Mouse (Mus musculus) kidney, embryonic 14.5 days (tissue): ENCODE data around the gene Npas2. TPM values are rescaled to one million over a fixed set of nuclear protein-coding genes. Genes with fewer than 3 reads are reported as not detected.

Experiments
- ATAC-seq: fragments of 200-750 bp; cut with Nextera tagmentation; 2 replicates; pipeline ENCODE4 v1.8.0; 2017; ENCODE audit warnings: moderate number of reproducible peaks, mild to moderate bottlenecking, moderate TSS enrichment, moderate library complexity; ENCODE audit not compliant: low FRiP score, low TSS enrichment
- H3K27ac ChIP-seq: fragments of 300-500 bp; sonication (generic); 2 replicates; pipeline ENCODE4 v1.5.1; 2014; ENCODE audit warnings: low read depth, mild to moderate bottlenecking, low read length, moderate library complexity, mixed read lengths
- H3K27me3 ChIP-seq: fragments of 300-500 bp; sonication (generic); 2 replicates; pipeline ENCODE4 v1.6.1; 2014; ENCODE audit warnings: mild to moderate bottlenecking, low read length; ENCODE audit not compliant: control insufficient read depth, insufficient read depth
- H3K36me3 ChIP-seq: fragments of 300-500 bp; sonication (generic); 2 replicates; pipeline ENCODE4 v1.6.1; 2014; ENCODE audit warnings: low read length, mixed read lengths; ENCODE audit not compliant: control insufficient read depth, insufficient read depth
- H3K4me1 ChIP-seq: fragments of 300-500 bp; sonication (generic); 2 replicates; pipeline ENCODE4 v1.6.1; 2014; ENCODE audit warnings: low read length, mixed read lengths; ENCODE audit not compliant: control insufficient read depth, insufficient read depth
- H3K4me2 ChIP-seq: fragments of 300-500 bp; sonication (generic); replicated peaks from 2 replicates; pipeline ENCODE4 v1.6.1; 2014; ENCODE audit warnings: low read depth, mild to moderate bottlenecking, low read length
- H3K4me3 ChIP-seq: fragments of 300-500 bp; sonication (generic); 2 replicates; pipeline ENCODE4 v1.5.1; 2014; ENCODE audit warnings: mild to moderate bottlenecking, low read length
- H3K9ac ChIP-seq: fragments of 300-500 bp; sonication (generic); 2 replicates; pipeline ENCODE4 v1.6.1; 2014; ENCODE audit warnings: low read depth, mild to moderate bottlenecking, low read length, moderate library complexity
- H3K9me3 ChIP-seq: fragments of 300-500 bp; sonication (generic); 2 replicates; pipeline ENCODE4 v1.6.1; 2016; ENCODE audit warnings: low read length; ENCODE audit not compliant: control insufficient read depth
- WGBS: fragments of 180-500 bp; shearing (Covaris S2); extraction: QIAGEN DNeasy Blood & Tissue Kit; methylation state at CpG from one replicate; pipeline ENCODE4 v1.1.7; 2014; 5-methylcytosine and 5-hydroxymethylcytosine counted together
- polyA plus RNA-seq: library from polyadenylated mRNA; unstranded; fragments of >200 nt; fragmentation: Nextera tagmentation; extraction: Ambion mirVana; gene quantifications from 2 replicates; pipeline ENCODE4 v1.2.1, GENCODE M21; 2014

Npas2 gene
- polyA plus RNA-seq, 1 experiment from 2014 or later, result 0.70 TPM

- no peaks in the 10 kb centered on the region for H3K4me1 ChIP-seq
- no peaks in the 10 kb centered on the region for H3K9me3 ChIP-seq
- H3K4me3 ChIP-seq, result no peak overlapping the region
- H3K9ac ChIP-seq, result no peak overlapping the region
- H3K27ac ChIP-seq, result no peak overlapping the region
- H3K36me3 ChIP-seq, result no peaks in the 10 kb centered on the region
- WGBS, result 80% methylated on average over 16 of the region's 16 CpGs
- no peak for ATAC-seq
- H3K27me3 ChIP-seq, result no peaks in the 10 kb centered on the region
- H3K4me2 ChIP-seq, result no peak overlapping the region
These were observed 91.3 kb downstream of the Npas2 start for GRCm38 (mm10) chr1:39284786-39285185.

- Histone ChIP-seq H3K36me3 (no peaks in the 10 kb centered on the region), H3K9ac (no peak overlapping the region), H3K4me3 (no peak overlapping the region), H3K27ac (no peak overlapping the region), H3K4me1 (no peaks in the 10 kb centered on the region), H3K27me3 (no peaks in the 10 kb centered on the region), H3K9me3 (no peaks in the 10 kb centered on the region), H3K4me2 (no peak overlapping the region)
- ATAC-seq, result no peak
- WGBS, result 95% methylated on average over 9 of the region's 9 CpGs
These were observed 93.5 kb downstream of the Npas2 start for GRCm38 (mm10) chr1:39287076-39287475.

GRCm38 (mm10) chr1:39287831-39288230 lies 94.3 kb downstream of the Npas2 start:
- Histone ChIP-seq H3K9me3 (no peaks in the 10 kb centered on the region), H3K27ac (no peak overlapping the region), H3K4me2 (no peak overlapping the region), H3K4me1 (no peaks in the 10 kb centered on the region), H3K4me3 (no peak overlapping the region), H3K27me3 (no peaks in the 10 kb centered on the region), H3K36me3 (no peaks in the 10 kb centered on the region), H3K9ac (no peak overlapping the region)
- ATAC-seq, result no peak
- WGBS, result 85% methylated on average over 4 of the region's 4 CpGs

GRCm38 (mm10) chr1:39288425-39288824 lies 94.9 kb downstream of the Npas2 start:
- H3K4me3 ChIP-seq, result no peak overlapping the region
- H3K4me2 ChIP-seq, result no peak overlapping the region
- H3K9me3 ChIP-seq, result no peaks in the 10 kb centered on the region
- H3K9ac ChIP-seq, result no peak overlapping the region
- no peaks in the 10 kb centered on the region for H3K4me1 ChIP-seq
- ATAC-seq, result no peak
- 52% methylated on average over 3 of the region's 3 CpGs for WGBS
- H3K27me3 ChIP-seq, result no peaks in the 10 kb centered on the region
- H3K27ac ChIP-seq, result no peak overlapping the region
- H3K36me3 ChIP-seq, result no peaks in the 10 kb centered on the region

- Histone ChIP-seq H3K27me3 (no peaks in the 10 kb centered on the region), H3K9me3 (no peaks in the 10 kb centered on the region), H3K4me3 (no peak overlapping the region), H3K27ac (no peak overlapping the region), H3K4me2 (no peak overlapping the region), H3K9ac (no peak overlapping the region), H3K4me1 (no peaks in the 10 kb centered on the region), H3K36me3 (no peaks in the 10 kb centered on the region)
- no peak for ATAC-seq
- WGBS, result 72% methylated on average over 3 of the region's 3 CpGs
These were observed 98.5 kb downstream of the Npas2 start for GRCm38 (mm10) chr1:39292001-39292400.

- WGBS, result 94% methylated on average over 9 of the region's 9 CpGs
- no peaks in the 10 kb centered on the region for H3K36me3 ChIP-seq
- no peak for ATAC-seq
- H3K4me3 ChIP-seq, result no peak overlapping the region
- H3K27me3 ChIP-seq, result no peaks in the 10 kb centered on the region
- no peak overlapping the region for H3K27ac ChIP-seq
- no peak overlapping the region for H3K4me2 ChIP-seq
- 0 out of 2 replicates have a peak, but pooled peaks cover 3% of the 10 kb centered on the region for H3K4me1 ChIP-seq
- no peak overlapping the region for H3K9ac ChIP-seq
- no peaks in the 10 kb centered on the region for H3K9me3 ChIP-seq
These were observed 104.8 kb downstream of the Npas2 start for GRCm38 (mm10) chr1:39298294-39298693.

- H3K36me3 ChIP-seq, result no peaks in the 10 kb centered on the region
- WGBS, result 91% methylated on average over 9 of the region's 9 CpGs
These were observed 106.7 kb downstream of the Npas2 start for GRCm38 (mm10) chr1:39300243-39300642.

GRCm38 (mm10) chr1:39300676-39301075 lies 107.1 kb downstream of the Npas2 start:
- Histone ChIP-seq H3K4me1 (0 out of 2 replicates have a peak, but pooled peaks cover 6% of the 10 kb centered on the region), H3K27ac (no peak overlapping the region), H3K36me3 (no peaks in the 10 kb centered on the region), H3K9ac (no peak overlapping the region), H3K4me2 (no peak overlapping the region), H3K4me3 (no peak overlapping the region), H3K9me3 (no peaks in the 10 kb centered on the region), H3K27me3 (no peaks in the 10 kb centered on the region)
- WGBS, result 77% methylated on average over 6 of the region's 6 CpGs
- no peak for ATAC-seq

More at GRCm38 (mm10) chr1:39300243-39300642, 106.7 kb downstream of the Npas2 start:
- Histone ChIP-seq H3K9me3 (no peaks in the 10 kb centered on the region), H3K9ac (no peak overlapping the region), H3K4me2 (no peak overlapping the region), H3K27me3 (no peaks in the 10 kb centered on the region), H3K4me1 (0 out of 2 replicates have a peak, but pooled peaks cover 6% of the 10 kb centered on the region), H3K4me3 (no peak overlapping the region), H3K27ac (no peak overlapping the region)
- no peak for ATAC-seq

- Histone ChIP-seq H3K4me2 (no peak overlapping the region), H3K4me1 (0 out of 2 replicates have a peak, but pooled peaks cover 6% of the 10 kb centered on the region), H3K9me3 (no peaks in the 10 kb centered on the region), H3K9ac (no peak overlapping the region), H3K4me3 (no peak overlapping the region), H3K27me3 (no peaks in the 10 kb centered on the region), H3K27ac (no peak overlapping the region), H3K36me3 (no peaks in the 10 kb centered on the region)
- 90% methylated on average over 7 of the region's 7 CpGs for WGBS
- no peak for ATAC-seq
These were observed 108.7 kb downstream of the Npas2 start for GRCm38 (mm10) chr1:39302246-39302645.
